Mouse (Mus musculus): Measurements from ENCODE around the gene Mapkapk5. TPM values are rescaled to one million over a fixed set of nuclear protein-coding genes. Genes with fewer than 3 reads are reported as not detected.
"Not testable (repeated sequence)": the region's sequence is repeated elsewhere in the genome, so short reads cannot be mapped to it uniquely, and the experiment has no call there.

Mapkapk5 gene
- total and polyA plus RNA-seq, 3 experiments: 51.6 to 102 (median 67.3) TPM

DNA sequence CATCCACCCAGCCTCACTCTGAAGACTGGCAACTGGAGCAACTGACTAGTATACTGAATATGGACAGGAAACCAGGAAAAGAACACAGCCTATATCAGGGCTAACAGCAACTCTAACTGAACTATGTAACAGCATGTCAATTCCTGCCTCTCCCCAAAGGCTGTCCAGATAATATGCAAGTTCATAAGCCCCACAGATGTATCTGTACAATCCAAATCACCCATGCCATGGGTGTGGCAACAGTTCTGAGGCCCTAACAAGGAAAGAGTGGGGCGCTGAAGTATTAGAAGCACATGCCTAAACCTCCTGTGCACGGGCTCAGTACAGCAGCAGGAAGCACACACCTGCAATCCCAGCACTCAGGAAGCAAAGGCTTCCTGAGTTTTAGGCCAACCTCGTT is 10.6 kb downstream of the Mapkapk5 start:
- no peaks in the 10 kb centered on the region for H3K27me3 ChIP-seq (ENCODE audit: insufficient read depth, low read length)
- DNase-seq (ENCODE audit: low spot score) (no peak), ATAC-seq (ENCODE audit: extremely low read depth, insufficient number of reproducible peaks, low FRiP score, poor library complexity, severe bottlenecking) (no peak)
- peaks cover 8% of the 10 kb centered on the region; the same call in 1 of the 2 replicates for H3K4me1 ChIP-seq (ENCODE audit: insufficient read depth, low read depth, low read length)
- TF ChIP-seq GATA1 (IDR thresholded peaks at IDR 0.05; ENCODE audit: borderline replicate concordance, low read length): no peak
- TF ChIP-seq CTCF (IDR thresholded peaks at IDR 0.05; ENCODE audit: low read depth, low read length): no peak
- no peak for TF ChIP-seq TAL1 (conservative IDR thresholded peaks at IDR 0.05; ENCODE audit: low read depth, low read length)
- no peak for TF ChIP-seq POLR2AphosphoS5 (IDR thresholded peaks at IDR 0.05; ENCODE audit: insufficient replicate concordance, low read depth, low read length)
- no peak for TF ChIP-seq GATA2 (IDR thresholded peaks at IDR 0.05; ENCODE audit: borderline replicate concordance, low read depth, low read length)
- H3K9me3 ChIP-seq (replicated peaks): no peaks in the 10 kb centered on the region
- H3K36me3 ChIP-seq (replicated peaks): peaks cover 96% of the 10 kb centered on the region
- H3K4me3 ChIP-seq (ENCODE audit: low read depth, low read length): no peak overlapping the region

DNA sequence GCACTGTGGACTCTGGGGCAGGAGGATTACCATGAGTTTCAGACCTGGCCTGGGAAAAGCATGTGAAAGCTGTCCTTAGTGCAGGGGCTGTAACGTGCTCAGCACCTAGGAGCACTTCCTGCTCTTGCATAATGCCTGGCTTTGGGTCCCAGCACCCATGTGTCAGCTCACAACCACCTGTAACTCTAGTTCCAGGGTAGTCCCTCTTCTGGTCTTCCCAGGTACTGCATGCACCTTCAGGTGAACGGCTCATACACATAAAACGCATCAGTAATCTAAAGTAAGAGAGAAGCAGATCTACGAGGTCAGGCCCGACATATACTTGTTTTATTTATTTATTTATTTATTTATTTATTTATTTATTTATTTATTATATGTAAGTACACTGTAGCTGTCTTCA is 11.2 kb downstream of the Mapkapk5 start:
- ATAC-seq (ENCODE audit: extremely low read depth, insufficient number of reproducible peaks, low FRiP score, poor library complexity, severe bottlenecking): no peak; the same call in 1 of the 2 replicates

DNA sequence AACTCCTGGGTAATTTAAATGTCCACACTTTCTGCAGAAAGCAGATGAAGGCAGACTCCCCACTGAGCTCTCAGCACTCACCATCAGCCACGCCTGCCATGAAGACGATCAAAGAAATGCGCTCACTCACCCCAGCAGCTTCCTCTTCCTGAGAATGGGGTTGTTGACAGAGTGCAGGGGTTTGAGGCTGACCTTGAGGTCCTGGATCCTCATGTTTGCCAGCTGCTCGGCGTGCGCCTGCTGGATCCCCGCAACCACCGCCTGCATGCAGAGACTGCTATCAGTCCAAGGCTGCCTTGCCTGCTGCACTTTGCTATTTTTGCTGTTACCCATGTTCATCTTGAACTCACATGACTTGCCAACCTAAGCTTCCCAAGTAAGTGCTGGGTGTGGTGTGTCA is 18.7 kb downstream of the Mapkapk5 start:
- no peaks in the 10 kb centered on the region for H3K9me3 ChIP-seq (replicated peaks)
- DNase-seq (ENCODE audit: low spot score) (no peak), ATAC-seq (ENCODE audit: extremely low read depth, insufficient number of reproducible peaks, low FRiP score, poor library complexity, severe bottlenecking) (no peak)
- no peaks in the 10 kb centered on the region for H3K4me1 ChIP-seq (ENCODE audit: insufficient read depth, low read depth, low read length)
- TF ChIP-seq POLR2AphosphoS5 (IDR thresholded peaks at IDR 0.05; ENCODE audit: insufficient replicate concordance, low read depth, low read length): no peak
- no peak for TF ChIP-seq TAL1 (conservative IDR thresholded peaks at IDR 0.05; ENCODE audit: low read depth, low read length)
- H3K4me3 ChIP-seq (ENCODE audit: low read depth, low read length): no peak overlapping the region
- H3K27me3 ChIP-seq (ENCODE audit: insufficient read depth, low read length): no peaks in the 10 kb centered on the region
- peaks cover 87% of the 10 kb centered on the region for H3K36me3 ChIP-seq (replicated peaks)

More for the DNA sequence above, 11.2 kb downstream of the Mapkapk5 start:
- H3K4me3 ChIP-seq (ENCODE audit: low read depth, low read length): no peak overlapping the region
- TF ChIP-seq TAL1 (conservative IDR thresholded peaks at IDR 0.05; ENCODE audit: low read depth, low read length) (no peak), GATA2 (IDR thresholded peaks at IDR 0.05; ENCODE audit: borderline replicate concordance, low read depth, low read length) (no peak), POLR2AphosphoS5 (IDR thresholded peaks at IDR 0.05; ENCODE audit: insufficient replicate concordance, low read depth, low read length) (no peak), CTCF (IDR thresholded peaks at IDR 0.05; ENCODE audit: low read depth, low read length) (no peak; the same call in 1 of the 2 replicates), GATA1 (IDR thresholded peaks at IDR 0.05; ENCODE audit: borderline replicate concordance, low read length) (no peak)
- H3K27me3 ChIP-seq (ENCODE audit: insufficient read depth, low read length): no peaks in the 10 kb centered on the region
- peaks cover 97% of the 10 kb centered on the region for H3K36me3 ChIP-seq (replicated peaks)
- DNase-seq (ENCODE audit: low spot score): no peak
- H3K9me3 ChIP-seq (replicated peaks): no peaks in the 10 kb centered on the region
- peaks cover 8% of the 10 kb centered on the region; the same call in 1 of the 2 replicates for H3K4me1 ChIP-seq (ENCODE audit: insufficient read depth, low read depth, low read length)

DNA sequence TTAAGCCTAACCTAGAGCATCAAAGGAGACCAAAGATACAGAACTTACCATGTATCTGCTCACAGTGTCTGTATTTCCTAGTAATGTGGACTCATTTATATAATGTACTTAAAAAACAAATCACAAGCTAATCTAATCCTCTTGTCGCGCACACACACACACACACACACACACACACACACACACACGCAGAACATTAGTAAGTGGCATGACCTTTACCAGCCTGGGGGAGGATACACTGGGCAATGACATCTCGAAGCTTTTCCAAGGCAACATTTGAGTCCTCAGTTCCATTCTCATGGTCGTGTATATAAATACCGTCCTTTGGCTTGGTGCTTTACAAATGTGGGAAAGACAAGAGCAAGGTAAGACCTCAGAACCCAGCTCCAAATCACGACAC is 19.2 kb downstream of the Mapkapk5 start:
- DNase-seq (ENCODE audit: low spot score) (no peak), ATAC-seq (ENCODE audit: extremely low read depth, insufficient number of reproducible peaks, low FRiP score, poor library complexity, severe bottlenecking) (no peak)
- Histone ChIP-seq H3K4me1 (ENCODE audit: insufficient read depth, low read depth, low read length) (no peaks in the 10 kb centered on the region), H3K9me3 (replicated peaks) (no peaks in the 10 kb centered on the region), H3K27me3 (ENCODE audit: insufficient read depth, low read length) (no peaks in the 10 kb centered on the region), H3K36me3 (replicated peaks) (peaks cover 87% of the 10 kb centered on the region), H3K4me3 (ENCODE audit: low read depth, low read length) (no peak overlapping the region)
- TF ChIP-seq POLR2AphosphoS5 (IDR thresholded peaks at IDR 0.05; ENCODE audit: insufficient replicate concordance, low read depth, low read length) (no peak), GATA2 (IDR thresholded peaks at IDR 0.05; ENCODE audit: borderline replicate concordance, low read depth, low read length) (no peak), GATA1 (IDR thresholded peaks at IDR 0.05; ENCODE audit: borderline replicate concordance, low read length) (no peak), TAL1 (conservative IDR thresholded peaks at IDR 0.05; ENCODE audit: low read depth, low read length) (no peak), CTCF (IDR thresholded peaks at IDR 0.05; ENCODE audit: low read depth, low read length) (no peak)

DNA sequence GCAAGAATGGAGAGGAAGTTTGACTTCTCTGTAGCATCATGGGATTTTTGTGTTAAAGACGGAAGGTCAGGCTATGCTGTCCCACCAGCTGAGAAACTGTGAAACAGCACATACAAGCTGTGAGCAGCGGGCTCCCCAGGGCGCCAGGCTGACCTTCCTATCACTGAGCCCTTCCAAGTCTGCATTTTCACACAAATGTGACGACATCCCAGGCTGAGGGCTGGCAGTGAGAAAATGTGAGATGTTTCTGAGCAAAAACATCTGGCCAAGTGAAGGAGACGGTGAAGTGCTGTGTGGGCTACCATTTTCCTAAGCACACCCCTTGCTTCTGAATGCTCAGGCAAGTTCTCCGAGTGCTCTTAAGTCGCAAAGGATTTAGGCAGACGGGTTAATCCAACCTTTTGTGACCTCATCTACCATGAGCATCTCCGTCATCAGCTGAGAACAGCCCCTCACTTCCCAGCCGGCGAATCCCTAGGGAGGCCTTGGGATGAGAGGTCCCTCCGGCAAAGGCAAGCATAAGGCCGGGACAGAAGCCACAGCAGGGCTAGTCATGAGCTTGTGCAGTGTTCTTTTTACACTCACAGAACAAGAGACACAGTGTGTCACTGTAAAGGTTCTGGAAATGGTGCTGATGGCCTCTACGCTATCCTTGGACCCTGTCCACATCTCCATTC is 19.8 kb downstream of the Mapkapk5 start:
- H3K36me3 ChIP-seq (replicated peaks): peaks cover 87% of the 10 kb centered on the region
- no peak overlapping the region for H3K4me3 ChIP-seq (ENCODE audit: low read depth, low read length)
- no peaks in the 10 kb centered on the region for H3K27me3 ChIP-seq (ENCODE audit: insufficient read depth, low read length)
- no peak for DNase-seq (ENCODE audit: low spot score)
- TF ChIP-seq CTCF (IDR thresholded peaks at IDR 0.05; ENCODE audit: low read depth, low read length) (no peak), GATA1 (IDR thresholded peaks at IDR 0.05; ENCODE audit: borderline replicate concordance, low read length) (no peak), POLR2AphosphoS5 (IDR thresholded peaks at IDR 0.05; ENCODE audit: insufficient replicate concordance, low read depth, low read length) (no peak), GATA2 (IDR thresholded peaks at IDR 0.05; ENCODE audit: borderline replicate concordance, low read depth, low read length) (no peak), TAL1 (conservative IDR thresholded peaks at IDR 0.05; ENCODE audit: low read depth, low read length) (no peak)
- no peak for ATAC-seq (ENCODE audit: extremely low read depth, insufficient number of reproducible peaks, low FRiP score, poor library complexity, severe bottlenecking)
- H3K9me3 ChIP-seq (replicated peaks): no peaks in the 10 kb centered on the region
- H3K4me1 ChIP-seq (ENCODE audit: insufficient read depth, low read depth, low read length): no peaks in the 10 kb centered on the region

DNA sequence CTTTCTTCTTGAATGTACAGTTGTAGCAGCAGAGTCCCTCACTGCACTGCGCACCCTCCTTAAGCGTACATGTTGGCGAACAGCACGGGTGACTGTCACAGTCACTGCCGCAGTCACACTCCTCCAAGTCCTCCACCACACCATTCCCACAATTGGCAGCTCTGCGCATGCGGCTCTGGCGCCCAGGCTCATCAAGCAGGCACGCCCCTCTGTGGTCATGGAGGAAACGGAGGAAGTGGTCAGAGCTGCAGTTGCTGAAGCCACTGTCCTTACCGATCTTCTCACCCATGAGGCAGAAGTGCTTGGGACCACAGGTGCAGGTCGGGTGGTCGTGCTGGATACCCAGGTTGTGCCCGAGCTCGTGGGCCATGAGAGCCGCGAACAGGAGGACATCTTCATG is 25.9 kb downstream of the Mapkapk5 start:
- not testable (repeated sequence) for H3K9me3 ChIP-seq (replicated peaks); DNase-seq (ENCODE audit: low spot score); H3K4me1 ChIP-seq (ENCODE audit: insufficient read depth, low read depth, low read length); H3K27me3 ChIP-seq (ENCODE audit: insufficient read depth, low read length); H3K4me3 ChIP-seq (ENCODE audit: low read depth, low read length); ATAC-seq (ENCODE audit: extremely low read depth, insufficient number of reproducible peaks, low FRiP score, poor library complexity, severe bottlenecking)
- peaks cover 56% of the 10 kb centered on the region for H3K36me3 ChIP-seq (replicated peaks)

DNA sequence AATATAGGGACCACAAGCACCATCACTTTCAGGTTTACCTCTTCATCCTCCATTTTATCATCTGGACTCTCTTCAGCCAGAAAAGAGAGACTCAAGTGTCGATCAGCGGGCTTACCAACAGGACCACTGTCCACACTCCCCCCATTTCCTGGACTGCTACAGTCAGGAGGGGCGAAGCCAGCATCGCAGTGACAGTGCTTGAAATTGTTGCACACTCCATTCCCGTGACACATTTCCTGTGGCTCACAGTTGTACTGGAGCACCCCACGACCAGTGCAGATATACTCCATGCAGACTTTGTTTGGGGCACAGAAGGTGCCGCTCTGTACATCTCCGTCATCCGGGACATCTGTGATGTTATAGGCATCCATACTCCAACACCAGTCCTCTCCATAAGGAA is 26.7 kb downstream of the Mapkapk5 start:
- Histone ChIP-seq H3K4me3 (ENCODE audit: low read depth, low read length) (no peak overlapping the region), H3K9me3 (replicated peaks) (no peaks in the 10 kb centered on the region), H3K27me3 (ENCODE audit: insufficient read depth, low read length) (no peaks in the 10 kb centered on the region), H3K4me1 (ENCODE audit: insufficient read depth, low read depth, low read length) (peaks cover 3% of the 10 kb centered on the region), H3K36me3 (replicated peaks) (peaks cover 48% of the 10 kb centered on the region)
- DNase-seq (ENCODE audit: low spot score) (no peak), ATAC-seq (ENCODE audit: extremely low read depth, insufficient number of reproducible peaks, low FRiP score, poor library complexity, severe bottlenecking) (no peak)
- TF ChIP-seq CTCF (IDR thresholded peaks at IDR 0.05; ENCODE audit: low read depth, low read length) (no peak), POLR2AphosphoS5 (IDR thresholded peaks at IDR 0.05; ENCODE audit: insufficient replicate concordance, low read depth, low read length) (no peak), GATA2 (IDR thresholded peaks at IDR 0.05; ENCODE audit: borderline replicate concordance, low read depth, low read length) (no peak), GATA1 (IDR thresholded peaks at IDR 0.05; ENCODE audit: borderline replicate concordance, low read length) (no peak), TAL1 (conservative IDR thresholded peaks at IDR 0.05; ENCODE audit: low read depth, low read length) (no peak)
